Mouse (Mus musculus): ENCODE measurements around the gene Slc24a4.

The Slc24a4 gene

GRCm38 (mm10) chr12:102309800-102310195 lies 181.3 kb downstream of the Slc24a4 start:
- no peak for DNase-seq

GRCm38 (mm10) chr12:102310261-102310660 lies 181.7 kb downstream of the Slc24a4 start:
- no peak for DNase-seq

- DNase-seq = no peak
Measured at GRCm38 (mm10) chr12:102311454-102311853, 182.9 kb downstream of the Slc24a4 start.
